Comparison of ENCODE assay signal across 13 mouse cellular contexts in the genomic region with DNA sequence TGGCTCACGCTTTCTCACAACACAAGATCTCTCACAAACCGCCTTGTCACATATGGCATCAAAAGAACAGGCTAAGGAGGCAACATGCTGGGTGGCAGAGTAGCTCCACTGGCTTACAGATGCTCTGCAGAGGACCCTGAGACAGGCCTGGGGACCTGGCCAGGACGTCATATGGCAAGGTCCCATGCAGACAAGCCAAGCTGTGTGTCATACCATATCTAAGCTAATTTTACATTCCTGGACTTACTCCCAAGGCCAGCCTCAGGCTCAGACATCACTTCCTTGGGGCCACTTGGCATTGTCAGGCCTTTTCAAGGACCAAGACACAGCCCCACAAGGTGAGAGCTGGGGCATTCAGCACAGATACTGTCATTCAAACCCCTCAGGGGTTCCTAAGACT. TPM values are rescaled to one million over a fixed set of nuclear protein-coding genes. Genes with fewer than 3 reads are reported as not detected.
"Had no signal": no experiment of that assay in that cellular context is flagged by ENCODE, and none has a peak within 500 bp of the region (broad histone marks: within the 10 kb centered on the region; RNA-seq: fewer than 3 reads in every experiment).

No protein-coding gene starts in this region.

- H3K27me3 ChIP-seq: liver, embryonic 15.5 days; neural tube, embryonic 15.5 days had no signal

- DNase-seq: kidney, postnatal 25 days; lung, adult 2 months; lung, postnatal 36 days; midbrain, embryonic 14.5 days; right cerebral cortex, adult 18-20 months; right cerebral cortex, postnatal 25 days; thymus, postnatal 14 days had no signal

- H3K27ac ChIP-seq: left cerebral cortex, adult 2 months; limb, embryonic 10.5 days; liver, embryonic 15.5 days; neural tube, embryonic 15.5 days had no signal

- H3K4me3 ChIP-seq: left cerebral cortex, adult 2 months; limb, embryonic 10.5 days; liver, embryonic 15.5 days; myocyte; neural tube, embryonic 15.5 days had no signal

RNA-seq across cellular contexts. Expression of a gene that starts 40.2 kb away (rescaled TPM):
- total RNA-seq: megakaryocyte progenitor cell, adult 5-6 weeks had no signal
